Mouse (Mus musculus): Measurements from ENCODE around the gene AC192777.2. TPM values are rescaled to one million over a fixed set of nuclear protein-coding genes. Genes with fewer than 3 reads are reported as not detected.

The AC192777.2 gene
- polyA plus RNA-seq (2012; rRNA removed), result not detected in 2 replicates

GRCm38 (mm10) chr17:40095150-40095549 lies at the start of gene AC192777.2:
Gene AC192777.2 (plus strand): TSS chr17:40095450.

Other genes with a start within 250 kb of the AC192777.2 start
- gene Esp38, start 144.9 kb upstream of the AC192777.2 start, polyA plus RNA-seq (2012; rRNA removed), result not detected in 2 replicates
- not detected in 2 replicates for gene Pgk2, start 113.2 kb downstream of the AC192777.2 start, polyA plus RNA-seq (2012; rRNA removed)
- not detected in 2 replicates for gene Crisp3, start 146.8 kb downstream of the AC192777.2 start, polyA plus RNA-seq (2012; rRNA removed)
- gene Crisp1, start 223.8 kb downstream of the AC192777.2 start, polyA plus RNA-seq (2012; rRNA removed), result not detected in 2 replicates